Mouse (Mus musculus): ENCODE measurements around the gene Relb. TPM values are rescaled to one million over a fixed set of nuclear protein-coding genes. Genes with fewer than 3 reads are reported as not detected.

Gene Relb
- polyA plus RNA-seq, 1 experiment from 2014 or later: 9.3 TPM

DNA sequence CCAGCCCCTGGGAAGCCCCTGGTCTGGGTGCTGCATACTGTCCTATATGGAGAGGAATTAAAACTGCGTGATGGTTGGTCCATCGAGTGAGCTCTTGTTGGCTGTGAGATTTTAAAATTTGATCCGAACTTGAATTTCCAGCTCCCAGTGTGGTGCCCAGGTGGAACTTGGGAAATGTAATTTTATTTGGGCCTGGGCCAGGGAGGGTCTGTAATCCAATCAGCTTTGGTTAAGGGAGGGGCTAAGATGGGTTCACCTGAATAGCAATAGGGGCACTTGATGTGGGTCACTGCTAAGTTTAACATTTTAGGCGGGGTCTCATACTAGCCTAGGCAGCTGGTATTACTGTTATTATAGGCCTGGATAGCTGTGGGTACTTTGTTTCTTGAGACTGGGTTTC lies 50.8 kb downstream of the Relb start:
- H3K4me3 ChIP-seq (ENCODE audit: low read length): peak overlapping the region; percentile 40; the same call in 1 of the 2 replicates
- peaks cover 32% of the 10 kb centered on the region for H3K36me3 ChIP-seq (ENCODE audit: control insufficient read depth, insufficient read depth, low read length)
- H3K9ac ChIP-seq (ENCODE audit: low read depth, low read length): no peak overlapping the region
- H3K9me3 ChIP-seq (ENCODE audit: control insufficient read depth, low read length): no peaks in the 10 kb centered on the region
- H3K4me1 ChIP-seq (ENCODE audit: control insufficient read depth, insufficient read depth, low read length): peaks cover 6% of the 10 kb centered on the region
- WGBS: 75% methylated on average over 4 of the region's 4 CpGs
- no peak for ATAC-seq (ENCODE audit: low FRiP score, low TSS enrichment)
- H3K4me2 ChIP-seq (replicated peaks; ENCODE audit: low read depth, low read length): no peak overlapping the region
- H3K27ac ChIP-seq (ENCODE audit: low read depth, low read length): no peak overlapping the region
- H3K27me3 ChIP-seq (ENCODE audit: control insufficient read depth, insufficient read depth, low read length): peaks cover 23% of the 10 kb centered on the region

DNA sequence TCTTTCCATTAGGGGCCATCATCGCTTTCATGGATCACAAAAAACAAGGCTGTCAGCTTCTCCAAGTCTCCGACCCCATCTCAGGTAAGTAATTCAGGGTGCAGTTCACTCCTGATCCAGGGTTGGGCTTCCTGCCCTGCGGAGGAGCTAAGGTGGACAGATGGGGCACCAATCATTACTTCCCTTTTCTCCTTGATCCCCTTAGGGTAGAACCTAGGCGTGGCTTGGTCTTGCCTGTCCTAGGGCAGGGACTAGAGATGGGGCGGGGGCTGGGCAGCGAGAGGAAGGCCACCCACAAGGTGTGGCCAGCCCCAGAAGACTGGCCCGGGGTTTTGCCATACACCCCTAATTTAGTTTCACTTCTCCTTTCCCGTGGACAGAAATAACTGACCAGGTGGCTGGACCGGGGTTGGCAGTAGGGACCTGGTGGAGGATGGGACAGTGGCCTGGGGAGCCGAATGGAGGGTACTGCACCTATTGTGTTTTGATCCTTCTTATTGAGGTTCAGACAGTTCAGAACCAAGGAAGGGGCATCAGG lies 51.3 kb downstream of the Relb start:
- no peak overlapping the region for H3K27ac ChIP-seq (ENCODE audit: low read depth, low read length)
- H3K36me3 ChIP-seq (ENCODE audit: control insufficient read depth, insufficient read depth, low read length): peaks cover 27% of the 10 kb centered on the region
- peak overlapping the region; percentile 81 for H3K4me2 ChIP-seq (replicated peaks; ENCODE audit: low read depth, low read length)
- no peak for ATAC-seq (ENCODE audit: low FRiP score, low TSS enrichment)
- WGBS: 13% methylated on average over 10 of the region's 10 CpGs
- H3K9me3 ChIP-seq (ENCODE audit: control insufficient read depth, low read length): no peaks in the 10 kb centered on the region
- peaks cover 23% of the 10 kb centered on the region for H3K27me3 ChIP-seq (ENCODE audit: control insufficient read depth, insufficient read depth, low read length)
- peak overlapping the region; percentile 54 for H3K9ac ChIP-seq (ENCODE audit: low read depth, low read length)
- peaks cover 6% of the 10 kb centered on the region for H3K4me1 ChIP-seq (ENCODE audit: control insufficient read depth, insufficient read depth, low read length)
- peak overlapping the region; percentile 40 for H3K4me3 ChIP-seq (ENCODE audit: low read length)

- Histone ChIP-seq H3K4me3 (ENCODE audit: low read length) (peak within 1 kb of the TSS; percentile 40), H3K36me3 (ENCODE audit: control insufficient read depth, insufficient read depth, low read length) (peaks cover 23% of the 10 kb centered on the region), H3K27ac (ENCODE audit: low read depth, low read length) (no peak within 1 kb of the TSS), H3K4me1 (ENCODE audit: control insufficient read depth, insufficient read depth, low read length) (peaks cover 10% of the 10 kb centered on the region), H3K9ac (ENCODE audit: low read depth, low read length) (peak within 1 kb of the TSS; percentile 54), H3K9me3 (ENCODE audit: control insufficient read depth, low read length) (no peaks in the 10 kb centered on the region), H3K4me2 (replicated peaks; ENCODE audit: low read depth, low read length) (peak within 1 kb of the TSS; percentile 81), H3K27me3 (ENCODE audit: control insufficient read depth, insufficient read depth, low read length) (peaks cover 23% of the 10 kb centered on the region)
- 1% methylated on average over 54 of the region's 56 CpGs for WGBS
- ATAC-seq (ENCODE audit: low FRiP score, low TSS enrichment): no peak
Measured at GRCm38 (mm10) chr7:19577141-19577852, 51.9 kb downstream of the Relb start, which contains the start of the genes Zfp296 and Gemin7. Gene Zfp296, plus strand, starts transcription at chr7:19577287. Gene Gemin7, minus strand, starts transcription at chr7:19577595.

- H3K27me3 ChIP-seq (ENCODE audit: control insufficient read depth, insufficient read depth, low read length): peaks cover 23% of the 10 kb centered on the region
- no peak overlapping the region for H3K27ac ChIP-seq (ENCODE audit: low read depth, low read length)
- 54% methylated on average over 3 of the region's 3 CpGs for WGBS
- H3K9me3 ChIP-seq (ENCODE audit: control insufficient read depth, low read length): no peaks in the 10 kb centered on the region
- H3K4me1 ChIP-seq (ENCODE audit: control insufficient read depth, insufficient read depth, low read length): peaks cover 17% of the 10 kb centered on the region
- no peak overlapping the region for H3K4me3 ChIP-seq (ENCODE audit: low read length)
- H3K36me3 ChIP-seq (ENCODE audit: control insufficient read depth, insufficient read depth, low read length): peaks cover 10% of the 10 kb centered on the region; the same call in 1 of the 2 replicates
- no peak for ATAC-seq (ENCODE audit: low FRiP score, low TSS enrichment)
- no peak overlapping the region for H3K4me2 ChIP-seq (replicated peaks; ENCODE audit: low read depth, low read length)
- H3K9ac ChIP-seq (ENCODE audit: low read depth, low read length): no peak overlapping the region
Measured at GRCm38 (mm10) chr7:19575559-19575958, 53.7 kb downstream of the Relb start.

GRCm38 (mm10) chr7:19573776-19574140 lies 55.5 kb downstream of the Relb start:
- Histone ChIP-seq H3K4me1 (ENCODE audit: control insufficient read depth, insufficient read depth, low read length) (peaks cover 17% of the 10 kb centered on the region), H3K4me2 (replicated peaks; ENCODE audit: low read depth, low read length) (peak overlapping the region; percentile 85), H3K9ac (ENCODE audit: low read depth, low read length) (peak overlapping the region; percentile 65), H3K27ac (ENCODE audit: low read depth, low read length) (peak overlapping the region; percentile 85), H3K4me3 (ENCODE audit: low read length) (peak overlapping the region; percentile 84), H3K27me3 (ENCODE audit: control insufficient read depth, insufficient read depth, low read length) (peaks cover 23% of the 10 kb centered on the region), H3K36me3 (ENCODE audit: control insufficient read depth, insufficient read depth, low read length) (peaks cover 21% of the 10 kb centered on the region), H3K9me3 (ENCODE audit: control insufficient read depth, low read length) (no peaks in the 10 kb centered on the region)
- no peak; the same call in 1 of the 2 replicates for ATAC-seq (ENCODE audit: low FRiP score, low TSS enrichment)
- WGBS: 22% methylated on average over 16 of the region's 16 CpGs

DNA sequence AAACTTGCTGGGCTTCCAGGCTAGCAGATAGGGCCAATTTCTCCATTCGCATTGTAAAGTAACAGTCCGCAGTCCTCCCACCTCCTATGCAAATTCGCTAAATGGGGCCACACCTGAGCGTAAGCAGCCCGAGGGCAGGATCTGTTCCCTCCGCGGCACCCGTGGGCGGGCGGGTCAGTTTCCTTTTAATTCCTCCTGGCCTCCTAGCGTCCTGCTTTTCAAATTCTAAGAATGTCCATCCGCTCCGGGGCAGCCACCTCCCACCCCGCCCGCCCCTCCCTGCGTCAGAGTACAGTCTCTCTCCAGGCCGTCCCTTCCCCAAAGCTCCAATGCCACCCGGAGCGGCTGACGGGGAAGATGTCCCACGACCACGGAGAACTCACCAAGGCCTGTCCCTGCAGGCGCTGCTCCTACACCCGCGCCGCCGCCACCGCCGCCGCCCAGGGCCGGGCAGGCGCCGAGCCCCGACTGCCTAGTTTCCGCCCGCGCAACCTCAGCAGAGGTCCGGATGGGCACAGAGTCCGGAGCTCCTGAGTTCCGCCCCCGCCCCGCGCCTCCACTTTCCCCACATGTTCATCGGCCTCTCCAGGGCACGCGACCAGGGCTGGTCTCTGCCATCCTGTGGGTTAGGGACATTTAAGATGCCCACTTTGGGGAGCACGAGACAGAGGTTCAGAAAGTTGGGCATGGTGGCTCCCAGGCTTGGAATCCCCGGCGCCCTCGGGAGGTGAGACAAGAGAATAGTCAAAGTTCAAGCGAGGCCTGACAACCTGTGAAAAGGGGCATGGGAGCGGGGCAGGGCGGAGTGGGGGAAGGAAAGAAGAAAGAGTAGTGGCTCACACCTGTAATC lies 56.1 kb downstream of the Relb start:
- Histone ChIP-seq H3K27ac (ENCODE audit: low read depth, low read length) (peak overlapping the region; percentile 85), H3K4me2 (replicated peaks; ENCODE audit: low read depth, low read length) (peak overlapping the region; percentile 85), H3K4me3 (ENCODE audit: low read length) (peak overlapping the region; percentile 84), H3K9me3 (ENCODE audit: control insufficient read depth, low read length) (no peaks in the 10 kb centered on the region), H3K27me3 (ENCODE audit: control insufficient read depth, insufficient read depth, low read length) (peaks cover 21% of the 10 kb centered on the region), H3K36me3 (ENCODE audit: control insufficient read depth, insufficient read depth, low read length) (peaks cover 25% of the 10 kb centered on the region), H3K4me1 (ENCODE audit: control insufficient read depth, insufficient read depth, low read length) (peaks cover 17% of the 10 kb centered on the region), H3K9ac (ENCODE audit: low read depth, low read length) (peak overlapping the region; percentile 65)
- under 1% methylated on average over 53 of the region's 53 CpGs for WGBS
- peak; percentile 87 for ATAC-seq (ENCODE audit: low FRiP score, low TSS enrichment)

- Histone ChIP-seq H3K27ac (ENCODE audit: low read depth, low read length) (no peak overlapping the region), H3K36me3 (ENCODE audit: control insufficient read depth, insufficient read depth, low read length) (peaks cover 40% of the 10 kb centered on the region), H3K4me2 (replicated peaks; ENCODE audit: low read depth, low read length) (no peak overlapping the region), H3K4me1 (ENCODE audit: control insufficient read depth, insufficient read depth, low read length) (peaks cover 10% of the 10 kb centered on the region), H3K27me3 (ENCODE audit: control insufficient read depth, insufficient read depth, low read length) (no peaks in the 10 kb centered on the region), H3K4me3 (ENCODE audit: low read length) (no peak overlapping the region), H3K9ac (ENCODE audit: low read depth, low read length) (no peak overlapping the region), H3K9me3 (ENCODE audit: control insufficient read depth, low read length) (no peaks in the 10 kb centered on the region)
- WGBS: 88% methylated on average over 3 of the region's 3 CpGs
- ATAC-seq (ENCODE audit: low FRiP score, low TSS enrichment): no peak
Measured at GRCm38 (mm10) chr7:19569647-19570046, 59.6 kb downstream of the Relb start.

DNA sequence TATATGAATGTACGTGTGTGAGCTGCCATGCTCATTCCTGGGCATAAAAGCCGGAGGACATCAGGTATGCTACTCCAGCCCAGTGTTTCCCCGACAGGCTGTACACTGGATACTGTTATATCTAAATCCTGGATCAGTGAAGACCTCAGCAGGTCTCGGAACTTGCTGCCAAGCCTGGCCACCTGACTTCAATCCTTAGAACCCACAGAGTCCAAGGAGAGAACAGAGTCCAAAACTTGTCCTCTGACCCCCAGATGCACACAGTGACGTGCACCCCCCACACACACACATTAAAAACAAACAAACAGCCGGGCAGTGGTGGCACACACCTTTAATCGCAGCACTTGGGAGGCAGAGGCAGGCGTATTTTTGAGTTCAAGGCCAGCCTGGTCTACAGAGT lies 61.8 kb downstream of the Relb start:
- WGBS: 90% methylated on average over 8 of the region's 8 CpGs
- H3K4me1 ChIP-seq (ENCODE audit: control insufficient read depth, insufficient read depth, low read length): peaks cover 8% of the 10 kb centered on the region
- H3K4me3 ChIP-seq (ENCODE audit: low read length): no peak overlapping the region
- no peak overlapping the region for H3K27ac ChIP-seq (ENCODE audit: low read depth, low read length)
- H3K27me3 ChIP-seq (ENCODE audit: control insufficient read depth, insufficient read depth, low read length): no peaks in the 10 kb centered on the region
- peaks cover 48% of the 10 kb centered on the region for H3K36me3 ChIP-seq (ENCODE audit: control insufficient read depth, insufficient read depth, low read length)
- H3K9me3 ChIP-seq (ENCODE audit: control insufficient read depth, low read length): no peaks in the 10 kb centered on the region
- no peak for ATAC-seq (ENCODE audit: low FRiP score, low TSS enrichment)
- H3K4me2 ChIP-seq (replicated peaks; ENCODE audit: low read depth, low read length): no peak overlapping the region
- H3K9ac ChIP-seq (ENCODE audit: low read depth, low read length): no peak overlapping the region

Measured in kidney, embryonic 14.5 days (tissue).